Mouse (Mus musculus): ENCODE data around the gene Tapt1. TPM values are rescaled to one million over a fixed set of nuclear protein-coding genes. Genes with fewer than 3 reads are reported as not detected.
"Not testable (repeated sequence)": the region's sequence is repeated elsewhere in the genome, so short reads cannot be mapped to it uniquely, and the experiment has no call there.

Tapt1 gene
- total RNA-seq, 2 experiments from 2014 or later: 43.0 to 52.3 TPM

- intact Hi-C loops (cut with DNase I): no loop called here
- no peak for DNase-seq (ENCODE audit: extremely low spot score in 1 of 2, low spot score in 2 of 2)
Measured at GRCm38 (mm10) chr5:44158458-44158857, 68.0 kb downstream of the Tapt1 start.

- intact Hi-C loops (cut with DNase I): no loop called here
- DNase-seq (ENCODE audit: extremely low spot score in 1 of 2, low spot score in 2 of 2): no peak
Measured at GRCm38 (mm10) chr5:44157760-44158159, 68.7 kb downstream of the Tapt1 start.

- intact Hi-C loops (cut with DNase I): no loop called here
- DNase-seq (ENCODE audit: extremely low spot score in 1 of 2, low spot score in 2 of 2): no peak
Measured at GRCm38 (mm10) chr5:44153050-44153449, 73.4 kb downstream of the Tapt1 start.

- intact Hi-C loops (cut with DNase I): no loop called here
- DNase-seq (ENCODE audit: extremely low spot score in 1 of 2, low spot score in 2 of 2): peak; percentile 20 to 52
Measured at GRCm38 (mm10) chr5:44151327-44152051, 74.9 kb downstream of the Tapt1 start.

GRCm38 (mm10) chr5:44147732-44148131, 78.7 kb downstream of the Tapt1 start:
- intact Hi-C loops (cut with DNase I): no loop called here
- no peak for DNase-seq (ENCODE audit: extremely low spot score in 1 of 2, low spot score in 2 of 2)

- DNase-seq (ENCODE audit: extremely low spot score in 1 of 2, low spot score in 2 of 2): no peak
- intact Hi-C loops (cut with DNase I): no loop called here
Measured at GRCm38 (mm10) chr5:44146437-44147332, 79.7 kb downstream of the Tapt1 start.

- intact Hi-C loops (cut with DNase I): no loop called here
- DNase-seq (ENCODE audit: extremely low spot score in 1 of 2, low spot score in 2 of 2): no peak
Measured at GRCm38 (mm10) chr5:44143467-44144235, 82.8 kb downstream of the Tapt1 start.

- intact Hi-C loops (cut with DNase I): no loop called here
- no peak for DNase-seq (ENCODE audit: extremely low spot score in 1 of 2, low spot score in 2 of 2)
Measured at GRCm38 (mm10) chr5:44127487-44127886, 98.9 kb downstream of the Tapt1 start.

GRCm38 (mm10) chr5:44126574-44126973, 99.9 kb downstream of the Tapt1 start:
- DNase-seq (ENCODE audit: extremely low spot score in 1 of 2, low spot score in 2 of 2); intact Hi-C loops (cut with DNase I): not testable (repeated sequence)

Other genes with a start within 250 kb of the Tapt1 start
- gene Fgfbp1, start 244.8 kb downstream of the Tapt1 start, total RNA-seq (2021): 1 to 10 TPM; 4.4 to 4.8 TPM
- gene Prom1, start 124.6 kb downstream of the Tapt1 start, total RNA-seq (2021): 10 to 100 TPM in 1 of 2 experiments, 1 to 10 TPM in 1; 9.2 to 13.9 TPM

Measured in left cerebral cortex, postnatal 10 days (tissue).